ENCODE assay signal across 8 mouse cellular contexts in the genomic region with DNA sequence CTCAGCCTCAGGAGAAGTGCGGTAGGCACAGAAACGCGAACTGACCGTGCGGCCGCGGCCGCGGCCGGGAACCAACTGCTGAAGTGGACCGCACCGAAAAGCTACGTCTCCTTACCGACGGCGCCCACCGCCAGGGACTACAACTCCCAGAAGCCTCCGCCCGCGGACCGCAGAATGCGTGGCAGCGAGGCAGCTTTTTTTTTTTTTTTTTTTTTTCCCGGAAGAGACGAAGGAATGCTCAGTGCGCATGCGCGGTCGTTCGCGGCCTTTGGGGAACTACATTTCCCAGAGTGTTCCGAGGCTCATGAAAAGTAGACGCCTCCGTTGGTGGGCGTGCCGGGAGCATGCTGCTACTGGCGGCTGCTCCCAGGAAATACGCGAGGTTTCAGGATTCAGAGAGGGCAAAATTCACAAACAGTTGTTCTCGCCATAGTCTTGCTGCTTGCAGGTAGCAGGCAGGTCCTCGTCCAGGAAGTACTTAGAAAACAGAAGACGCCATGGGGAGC. TPM values are rescaled to one million over a fixed set of nuclear protein-coding genes. Genes with fewer than 3 reads are reported as not detected.
DNase-seq lines count a peak whose midpoint lies in the region; ATAC-seq and TF ChIP-seq lines count a peak whose summit lies in the region.

A gene (minus strand): TSS at position 141 of the 506 bp plus-strand sequence.

- ATAC-seq in common myeloid progenitor, adult 5-6 weeks (replicated peaks; ENCODE audit: low read depth, poor library complexity, severe bottlenecking), result peak; percentile 94
- ATAC-seq in hindbrain, postnatal 0 days, result peak; percentile 97
- peak; percentile 96 for ATAC-seq in megakaryocyte, adult 5-6 weeks (ENCODE audit: poor library complexity, severe bottlenecking)

- H3K27me3 ChIP-seq in hindbrain, postnatal 0 days (ENCODE audit: insufficient read depth, low read length), result no peaks in the 10 kb centered on the region

- TF ChIP-seq CTCF in gastrocnemius, adult 2 months (IDR thresholded peaks at IDR 0.05), result no peak
- TF ChIP-seq CTCF in hindbrain, postnatal 0 days (IDR thresholded peaks at IDR 0.05; ENCODE audit: low read depth), result peak; percentile 20; the same call in 1 of the 2 replicates
- no peak for TF ChIP-seq CTCF in left cerebral cortex, adult 2 months (IDR thresholded peaks at IDR 0.05)

- H3K4me3 ChIP-seq in gastrocnemius, adult 2 months, result peak within 1 kb of the TSS; percentile 83
- peak within 1 kb of the TSS; percentile 96 for H3K4me3 ChIP-seq in hindbrain, postnatal 0 days (ENCODE audit: low read length)
- H3K4me3 ChIP-seq in left cerebral cortex, adult 2 months, result peak within 1 kb of the TSS; percentile 94

- peak within 1 kb of the TSS; percentile 84 for H3K27ac ChIP-seq in gastrocnemius, adult 2 months
- H3K27ac ChIP-seq in hindbrain, postnatal 0 days, result peak within 1 kb of the TSS; percentile 82
- H3K27ac ChIP-seq in left cerebral cortex, adult 2 months, result peak within 1 kb of the TSS; percentile 69

- intact Hi-C loops in gastrocnemius, adult 2 months (cut with DNase I), result no loop called here
- intact Hi-C loops in left cerebral cortex, adult 2 months (cut with DNase I), result loop anchor here (5.0 to 10.0 kb wide), 4 partner anchors 153 to 395 kb away; a partner anchor contains a TSS

- peak within 1 kb of the TSS; percentile 84 for H3K4me2 ChIP-seq in hindbrain, postnatal 0 days (ENCODE audit: low read depth, low read length)

- no peaks in the 10 kb centered on the region for H3K36me3 ChIP-seq in hindbrain, postnatal 0 days (ENCODE audit: insufficient read depth, low read length)

- peak; percentile 99 for DNase-seq in ZHBTc4 (ENCODE audit: low read depth, low spot score)
- peak; percentile 98 for DNase-seq in gastrocnemius, adult 2 months
- peak; percentile 99 for DNase-seq in hindbrain, postnatal 0 days (ENCODE audit: low spot score)
- DNase-seq in left cerebral cortex, adult 2 months (ENCODE audit: extremely low spot score in 1 of 2, low spot score in 2 of 2), result peak; percentile 95 to 97
- DNase-seq in right cerebral cortex, adult 2 months (ENCODE audit: low spot score in 2 of 2), result peak; percentile 97 to 98
- DNase-seq in urinary bladder, postnatal 14 days (ENCODE audit: low spot score), result peak; percentile 98

- peak within 1 kb of the TSS; percentile 88 for H3K9ac ChIP-seq in hindbrain, postnatal 0 days (replicated peaks; ENCODE audit: low read length)

- WGBS in hindbrain, postnatal 0 days, result under 1% methylated on average over 42 of the region's 42 CpGs

- H3K9me3 ChIP-seq in hindbrain, postnatal 0 days (ENCODE audit: low read length), result no peaks in the 10 kb centered on the region

- H3K4me1 ChIP-seq in hindbrain, postnatal 0 days (ENCODE audit: insufficient read depth, low read length), result peaks cover 9% of the 10 kb centered on the region

RNA-seq across cellular contexts. Expression of the gene that starts here (rescaled TPM):
- 13.4 and 28.5 TPM in 2 replicates for total RNA-seq in common myeloid progenitor, adult 5-6 weeks (2017)
- 1 to 10 TPM; 4.7 to 5.2 TPM for total RNA-seq in gastrocnemius, adult 2 months (2021)
- total RNA-seq in hindbrain, postnatal 0 days (2014; rRNA removed), result 15.9 and 24.3 TPM in 2 replicates
- polyA plus RNA-seq in hindbrain, postnatal 0 days (2015; fragmentation: Nextera tagmentation; extraction: Ambion mirVana), result 8.7 TPM in 2 replicates
- total RNA-seq in left cerebral cortex, adult 2 months (2021), result 10 to 100 TPM; 14.8 to 16.7 TPM
- total RNA-seq in megakaryocyte, adult 5-6 weeks (2015), result 18.5 and 24.1 TPM in 2 replicates
- total RNA-seq in megakaryocyte, adult 5-6 weeks (2017), result 12.8 and 17.7 TPM in 2 replicates

Comparison
In these comparisons a context has a peak if more than half of its experiments do, and no peak if none do; other contexts are left out.
1. Peak in every context shown above with its lines: DNase-seq, ATAC-seq, H3K4me3 ChIP-seq and H3K27ac ChIP-seq.